Mouse (Mus musculus) intestine, postnatal 0 days (tissue): ENCODE results near the gene Ap2a2. TPM values are rescaled to one million over a fixed set of nuclear protein-coding genes. Genes with fewer than 3 reads are reported as not detected.
A peak's percentile ranks its signal among the peaks of the same experiment; 100 is the strongest.

Source experiments
- ATAC-seq: fragments of 200-750 bp; cut with Nextera tagmentation; 2 replicates; pipeline ENCODE4 v1.8.0; 2017; ENCODE audit warnings: mild to moderate bottlenecking, moderate TSS enrichment, moderate library complexity
- H3K27ac ChIP-seq: fragments of 300-500 bp; sonication (generic); 2 replicates; pipeline ENCODE4 v1.5.1; 2014; ENCODE audit warnings: mild to moderate bottlenecking, low read depth, low read length, moderate library complexity
- H3K27me3 ChIP-seq: fragments of 300-500 bp; sonication (generic); replicated peaks from 2 replicates; pipeline ENCODE4 v1.6.1; 2014; ENCODE audit warnings: low read length, mixed read lengths; ENCODE audit not compliant: control insufficient read depth, insufficient read depth
- H3K36me3 ChIP-seq: fragments of 300-500 bp; sonication (generic); 2 replicates; pipeline ENCODE4 v1.6.1; 2014; ENCODE audit warnings: mild to moderate bottlenecking, moderate library complexity; ENCODE audit not compliant: control insufficient read depth, insufficient read depth
- H3K4me1 ChIP-seq: fragments of 300-500 bp; sonication (generic); replicated peaks from 2 replicates; pipeline ENCODE4 v1.6.1; 2014; ENCODE audit warnings: antibody characterized with exemption, low read length, mixed read lengths; ENCODE audit not compliant: control insufficient read depth, insufficient read depth
- H3K4me2 ChIP-seq: fragments of 300-500 bp; sonication (generic); replicated peaks from 2 replicates; pipeline ENCODE4 v1.6.1; 2014; ENCODE audit warnings: low read depth, mild to moderate bottlenecking, moderate library complexity
- H3K4me3 ChIP-seq: fragments of 300-500 bp; sonication (generic); 2 replicates; pipeline ENCODE4 v1.5.1; 2014; ENCODE audit warnings: low read depth, low read length
- H3K9ac ChIP-seq: fragments of 300-500 bp; sonication (generic); 2 replicates; pipeline ENCODE4 v1.6.1; 2014; ENCODE audit warnings: mild to moderate bottlenecking, low read depth, low read length
- H3K9me3 ChIP-seq: fragments of 300-500 bp; sonication (generic); 2 replicates; pipeline ENCODE4 v1.6.1; 2016; ENCODE audit warnings: mixed run types; ENCODE audit not compliant: control insufficient read depth
- CTCF ChIP-seq: sonication (generic); IDR thresholded peaks from 2 replicates; pipeline ENCODE4 v1.5.1; 2016; ENCODE audit warnings: low read depth, mild to moderate bottlenecking, control low read depth, antibody characterized with exemption, moderate library complexity
- WGBS: fragments of 180-500 bp; shearing (Covaris S2); extraction: QIAGEN DNeasy Blood & Tissue Kit; methylation state at CpG from one replicate; pipeline ENCODE4 v1.1.7; 2014; 5-methylcytosine and 5-hydroxymethylcytosine counted together
- polyA plus RNA-seq: library from polyadenylated mRNA; unstranded; fragments of >200 nt; fragmentation: Nextera tagmentation; extraction: Ambion mirVana; gene quantifications from 2 replicates; pipeline ENCODE4 v1.2.1, GENCODE M21; 2015

Gene Ap2a2
- polyA plus RNA-seq, 1 experiment from 2014 or later: 69.7 TPM

DNA sequence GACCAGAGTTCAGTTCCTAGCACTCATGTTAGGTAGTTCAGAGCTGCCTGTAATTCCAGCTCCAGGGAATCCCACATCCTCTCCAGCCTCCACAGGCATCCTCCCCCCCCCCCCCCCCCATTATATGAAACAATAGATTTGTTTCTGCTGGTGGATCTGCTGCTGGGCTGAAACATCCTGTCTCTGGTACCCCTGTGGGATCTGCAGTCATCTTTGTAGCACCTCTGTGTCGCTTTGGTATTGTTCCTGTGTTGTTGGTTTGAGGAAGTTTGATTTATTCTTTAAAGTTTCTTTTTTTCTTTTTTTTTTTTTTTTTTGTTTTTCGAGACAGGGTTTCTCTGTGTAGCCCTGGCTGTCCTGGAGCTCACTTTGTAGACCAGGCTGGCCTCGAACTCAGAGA is 13.5 kb downstream of the Ap2a2 start:
- WGBS: 95% methylated on average over 2 of the region's 3 CpGs
- no peak for ATAC-seq
- Histone ChIP-seq H3K36me3 (no peaks in the 10 kb centered on the region; the same call in 1 of the 2 replicates), H3K4me2 (no peak overlapping the region), H3K4me3 (no peak overlapping the region), H3K27me3 (no peaks in the 10 kb centered on the region), H3K4me1 (peaks cover 9% of the 10 kb centered on the region; the same call in 1 of the 2 replicates), H3K9ac (no peak overlapping the region), H3K9me3 (no peaks in the 10 kb centered on the region), H3K27ac (no peak overlapping the region)
- TF ChIP-seq CTCF: no peak

DNA sequence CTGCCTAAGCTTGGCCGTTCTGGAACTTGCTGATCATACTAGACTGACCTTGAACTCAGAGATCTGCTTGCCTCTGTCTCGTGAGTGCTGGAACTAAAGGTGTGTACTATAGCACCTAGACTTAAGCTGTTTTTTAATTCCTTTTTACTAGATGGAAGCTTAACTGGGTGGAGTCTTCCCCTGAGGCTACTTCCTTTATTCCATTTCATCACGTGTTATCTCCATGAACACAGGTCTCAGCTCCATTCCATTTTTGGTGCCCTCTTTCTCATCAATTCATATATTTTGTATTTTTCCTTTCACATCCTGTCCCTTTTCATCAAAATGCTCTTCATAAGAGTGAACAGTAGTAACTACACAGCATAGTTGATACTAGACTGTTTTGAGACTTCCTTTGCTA is 15.8 kb downstream of the Ap2a2 start:
- H3K9me3 ChIP-seq: no peaks in the 10 kb centered on the region
- no peaks in the 10 kb centered on the region for H3K27me3 ChIP-seq
- no peak for TF ChIP-seq CTCF
- no peak overlapping the region for H3K4me2 ChIP-seq
- no peaks in the 10 kb centered on the region for H3K36me3 ChIP-seq
- 49% methylated on average over 3 of the region's 3 CpGs for WGBS
- no peak overlapping the region for H3K9ac ChIP-seq
- no peak overlapping the region for H3K27ac ChIP-seq
- ATAC-seq: no peak
- H3K4me1 ChIP-seq: peaks cover 9% of the 10 kb centered on the region; the same call in 1 of the 2 replicates
- no peak overlapping the region for H3K4me3 ChIP-seq

GRCm38 (mm10) chr7:141578511-141578910 is 16.5 kb downstream of the Ap2a2 start:
- 95% methylated on average over 1 of the region's 1 CpGs for WGBS
- Histone ChIP-seq H3K4me2 (no peak overlapping the region), H3K4me1 (peaks cover 9% of the 10 kb centered on the region; the same call in 1 of the 2 replicates), H3K9me3 (no peaks in the 10 kb centered on the region), H3K27ac (peak overlapping the region; percentile 41; the same call in 1 of the 2 replicates), H3K27me3 (no peaks in the 10 kb centered on the region), H3K36me3 (no peaks in the 10 kb centered on the region), H3K9ac (no peak overlapping the region), H3K4me3 (no peak overlapping the region)
- TF ChIP-seq CTCF: no peak
- ATAC-seq: no peak

DNA sequence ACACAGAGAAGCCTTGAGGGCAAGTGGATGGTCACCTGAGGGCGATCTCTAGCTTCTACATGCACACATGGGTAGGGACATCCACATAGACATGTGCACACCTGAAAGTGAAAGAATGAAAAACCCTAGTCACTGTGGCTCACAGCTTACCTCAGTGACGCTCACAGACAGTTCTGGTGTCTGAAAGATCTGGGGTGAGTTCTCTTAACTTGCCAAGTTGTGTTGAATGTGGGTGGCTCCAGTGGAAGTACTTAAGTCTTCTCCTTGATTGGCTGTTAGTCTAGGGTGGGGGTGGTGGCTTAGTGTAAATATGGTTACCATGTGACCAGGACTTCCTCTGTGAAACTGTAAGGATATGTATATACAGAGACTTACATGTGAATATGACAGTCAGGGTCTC is 17.0 kb downstream of the Ap2a2 start:
- Histone ChIP-seq H3K27me3 (no peaks in the 10 kb centered on the region), H3K4me1 (peaks cover 9% of the 10 kb centered on the region; the same call in 1 of the 2 replicates), H3K9ac (no peak overlapping the region), H3K27ac (peak overlapping the region; percentile 22; the same call in 1 of the 2 replicates), H3K4me3 (no peak overlapping the region), H3K36me3 (no peaks in the 10 kb centered on the region), H3K9me3 (no peaks in the 10 kb centered on the region), H3K4me2 (no peak overlapping the region)
- no peak; the same call in 1 of the 2 replicates for TF ChIP-seq CTCF
- no peak for ATAC-seq
- WGBS: 69% methylated on average over 2 of the region's 2 CpGs

DNA sequence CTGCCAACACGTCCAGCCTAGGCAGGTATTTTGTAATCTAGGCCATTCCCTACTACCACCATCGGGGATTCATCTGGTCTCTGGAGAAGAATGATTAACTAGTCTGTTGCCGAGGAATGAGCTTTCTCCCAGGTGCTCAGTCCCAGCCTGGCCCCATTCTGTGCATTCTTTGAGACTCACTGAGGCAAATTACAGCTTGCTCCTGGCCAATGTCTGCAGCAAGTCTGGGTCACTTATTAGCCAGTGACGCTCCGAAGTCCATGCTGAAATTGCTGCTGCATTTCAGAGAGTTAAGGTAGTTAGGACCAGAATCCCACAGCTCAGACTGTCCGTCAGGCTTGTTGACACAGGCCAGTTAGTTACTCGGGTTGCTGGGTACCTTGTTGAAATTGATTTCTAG is 19.4 kb downstream of the Ap2a2 start:
- peak overlapping the region; percentile 70; the same call in 1 of the 2 replicates for H3K27ac ChIP-seq
- WGBS: 33% methylated on average over 7 of the region's 7 CpGs
- no peaks in the 10 kb centered on the region for H3K27me3 ChIP-seq
- no peaks in the 10 kb centered on the region for H3K36me3 ChIP-seq
- H3K4me3 ChIP-seq: no peak overlapping the region
- no peak for TF ChIP-seq CTCF
- peak overlapping the region; percentile 32; the same call in 1 of the 2 replicates for H3K4me2 ChIP-seq
- no peaks in the 10 kb centered on the region for H3K9me3 ChIP-seq
- ATAC-seq: peak; percentile 92
- H3K4me1 ChIP-seq: peaks cover 5% of the 10 kb centered on the region; the same call in 1 of the 2 replicates
- H3K9ac ChIP-seq: no peak overlapping the region

GRCm38 (mm10) chr7:141584048-141584841 is 22.3 kb downstream of the Ap2a2 start:
- Histone ChIP-seq H3K27me3 (no peaks in the 10 kb centered on the region), H3K36me3 (peaks cover 10% of the 10 kb centered on the region; the same call in 1 of the 2 replicates), H3K9ac (no peak overlapping the region), H3K27ac (no peak overlapping the region), H3K9me3 (no peaks in the 10 kb centered on the region), H3K4me2 (no peak overlapping the region), H3K4me3 (no peak overlapping the region), H3K4me1 (peaks cover 4% of the 10 kb centered on the region; the same call in 1 of the 2 replicates)
- TF ChIP-seq CTCF: peak; percentile 50
- no peak for ATAC-seq
- 86% methylated on average over 4 of the region's 5 CpGs for WGBS
